Mouse (Mus musculus): ENCODE data around the gene Arhgap31.

Arhgap31 gene

GRCm38 (mm10) chr16:38549479-38550396 is 163.3 kb downstream of the Arhgap31 start, which contains the start of gene Poglut1:
Poglut1 (minus strand) TSS chr16:38550258.
- intact Hi-C loops (cut with DNase I) = no loop called here

All from adrenal gland (tissue).